Mouse (Mus musculus) C2C12 (cell line): ENCODE results near the gene Cdiptos. TPM values are rescaled to one million over a fixed set of nuclear protein-coding genes. Genes with fewer than 3 reads are reported as not detected.

Source experiments
- H3K27me3 ChIP-seq: one replicate; pipeline ENCODE4 v1.6.1; 2011; ENCODE audit not compliant: control insufficient read depth, insufficient read depth, insufficient read length
- H3K36me3 ChIP-seq: one replicate; pipeline ENCODE4 v1.6.1; 2011; ENCODE audit not compliant: control insufficient read depth, insufficient read depth
- H3K4me3 ChIP-seq: one replicate; pipeline ENCODE4 v1.5.1; 2011; ENCODE audit warnings: mild to moderate bottlenecking, control low read depth; ENCODE audit not compliant: poor library complexity, insufficient read depth, severe bottlenecking
- H3K79me2 ChIP-seq: one replicate; pipeline ENCODE4 v1.6.1; 2011; ENCODE audit not compliant: control insufficient read depth, insufficient read depth
- H3K79me3 ChIP-seq: one replicate; pipeline ENCODE4 v1.6.1; 2011; ENCODE audit warnings: low read depth, control low read depth
- H3ac ChIP-seq: one replicate; pipeline ENCODE3; 2011; ENCODE audit warnings: low read depth; ENCODE audit not compliant: control insufficient read depth, insufficient read length
- CEBPB ChIP-seq: IDR thresholded peaks from one replicate; pipeline ENCODE4 v1.6.1; 2011; ENCODE audit warnings: low read depth, mild to moderate bottlenecking, control low read depth, moderate library complexity
- CTCF ChIP-seq: IDR thresholded peaks from one replicate; pipeline ENCODE4 v1.5.1; 2011; ENCODE audit not compliant: control insufficient read depth, insufficient read depth, insufficient read length
- FOSL1 ChIP-seq: IDR thresholded peaks from one replicate; pipeline ENCODE4 v1.8.0; 2011; ENCODE audit warnings: mild to moderate bottlenecking, low read length; ENCODE audit not compliant: poor library complexity, insufficient read depth, severe bottlenecking
- MAX ChIP-seq: IDR thresholded peaks from one replicate; pipeline ENCODE4 v1.6.1; 2011; ENCODE audit warnings: mild to moderate bottlenecking, control low read depth
- MYOD1 ChIP-seq: IDR thresholded peaks from one replicate; pipeline ENCODE4 v1.6.1; 2011; ENCODE audit warnings: low read depth; ENCODE audit not compliant: control insufficient read depth, insufficient read length
- MYOG ChIP-seq: IDR thresholded peaks from one replicate; pipeline ENCODE4 v1.6.1; 2011; ENCODE audit not compliant: control insufficient read depth, insufficient read length; ENCODE audit errors: extremely low read depth
- USF1 ChIP-seq: IDR thresholded peaks from one replicate; pipeline ENCODE4 v1.6.1; 2011; ENCODE audit warnings: low read depth, mild to moderate bottlenecking, control low read depth, moderate library complexity
- polyA plus RNA-seq: library from polyadenylated mRNA; unstranded; fragments of >200 nt; fragmentation: generic; extraction: Trizol; gene quantifications from one replicate; pipeline ENCODE4 v1.2.1, GENCODE M21; 2012; ENCODE audit warnings: missing spikeins

The Cdiptos gene
- polyA plus RNA-seq, 1 experiment = 0.06 TPM

DNA sequence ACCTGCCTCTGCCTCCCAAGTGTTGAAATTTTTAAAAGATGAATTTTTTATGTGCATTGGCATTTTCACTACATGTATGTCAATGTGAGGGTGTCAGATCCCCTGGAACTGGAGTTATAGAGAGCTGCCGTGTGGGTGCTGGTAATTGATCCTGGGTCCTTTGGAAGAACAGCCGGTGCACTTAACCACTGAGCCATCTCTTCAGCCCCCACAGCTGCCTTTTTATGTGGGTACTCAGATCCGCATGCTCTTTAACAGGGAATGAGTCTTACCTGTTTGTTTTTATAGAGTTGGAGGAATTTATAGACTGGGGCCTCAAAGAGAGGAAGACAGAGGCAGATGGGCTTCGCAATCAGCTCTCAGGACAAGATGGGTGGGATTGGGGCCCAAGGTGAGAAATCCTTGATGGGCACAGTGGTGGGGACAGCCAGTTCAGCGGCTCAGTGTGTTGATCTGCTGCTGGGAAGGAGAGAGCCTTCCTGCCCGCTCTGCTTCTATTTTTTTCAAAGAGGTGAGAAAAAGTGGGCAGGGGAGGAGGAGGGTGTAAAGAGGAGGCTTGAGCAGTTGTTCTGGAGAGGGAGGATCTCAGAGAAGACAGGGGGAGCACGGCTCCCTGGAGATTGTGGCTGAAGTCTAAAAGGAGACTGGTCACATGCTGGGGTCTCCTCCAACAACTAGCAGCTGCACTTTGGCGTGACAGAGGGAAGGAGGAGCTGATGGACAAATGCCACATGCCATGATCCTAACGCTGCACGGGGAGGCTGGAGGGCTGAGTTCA, 9.0 kb upstream of the Cdiptos start:
- peaks cover 8% of the 10 kb centered on the region for H3K36me3 ChIP-seq
- H3K4me3 ChIP-seq = no peak overlapping the region
- no peak overlapping the region for H3ac ChIP-seq
- no peaks in the 10 kb centered on the region for H3K27me3 ChIP-seq
- no peaks in the 10 kb centered on the region for H3K79me2 ChIP-seq
- TF ChIP-seq CEBPB = no peak
- no peak for TF ChIP-seq USF1
- no peak for TF ChIP-seq MYOG
- no peak for TF ChIP-seq FOSL1
- TF ChIP-seq MAX = no peak
- no peak for TF ChIP-seq MYOD1
- TF ChIP-seq CTCF = no peak
- no peaks in the 10 kb centered on the region for H3K79me3 ChIP-seq

DNA sequence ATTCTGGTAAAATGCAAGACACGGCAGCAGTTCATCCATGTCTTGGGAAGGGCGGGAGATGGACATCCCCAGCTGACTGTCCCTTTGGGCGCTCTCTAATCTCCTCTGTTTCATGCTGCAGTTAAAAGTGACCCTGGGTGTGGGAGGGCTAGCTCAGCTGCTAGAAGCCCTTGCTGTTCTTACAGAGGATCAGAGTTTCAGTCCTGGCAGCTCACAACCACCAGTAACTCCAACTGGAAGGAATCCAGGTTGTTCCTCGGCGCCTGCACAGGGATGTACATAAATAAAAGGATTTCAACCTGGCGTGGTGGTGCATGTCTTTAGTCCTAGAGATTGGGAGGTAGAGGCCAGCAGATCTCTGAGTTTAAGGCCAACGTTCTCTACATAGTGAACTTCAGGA, 7.2 kb upstream of the Cdiptos start:
- TF ChIP-seq MAX (no peak), CTCF (no peak), MYOD1 (no peak), MYOG (no peak), FOSL1 (no peak), USF1 (no peak), CEBPB (no peak)
- peaks cover 9% of the 10 kb centered on the region for H3K79me2 ChIP-seq
- H3ac ChIP-seq = no peak overlapping the region
- no peaks in the 10 kb centered on the region for H3K27me3 ChIP-seq
- H3K79me3 ChIP-seq = no peaks in the 10 kb centered on the region
- H3K4me3 ChIP-seq = no peak overlapping the region
- H3K36me3 ChIP-seq = peaks cover 24% of the 10 kb centered on the region

DNA sequence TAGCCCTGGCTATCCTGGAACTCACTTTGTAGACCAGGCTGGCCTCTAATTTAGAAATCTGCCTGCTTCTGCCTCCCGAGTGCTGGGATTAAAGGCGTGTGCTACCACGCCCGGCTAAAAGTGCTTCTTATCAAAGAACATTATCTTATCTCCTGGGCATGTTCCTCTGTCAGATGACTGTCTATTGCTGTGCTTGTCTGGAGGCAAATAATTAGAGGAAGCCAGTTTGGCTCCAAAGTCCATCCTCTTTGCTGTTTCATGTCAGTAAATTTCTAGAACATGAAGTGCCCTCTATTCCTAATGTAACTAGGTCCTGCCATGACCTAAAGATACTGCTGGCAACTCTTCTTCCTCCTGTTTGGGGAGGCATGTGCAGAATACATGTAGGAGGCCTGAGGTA, 6.2 kb upstream of the Cdiptos start:
- Histone ChIP-seq H3K4me3 (no peak overlapping the region), H3ac (no peak overlapping the region), H3K27me3 (no peaks in the 10 kb centered on the region), H3K79me3 (peaks cover 3% of the 10 kb centered on the region), H3K79me2 (peaks cover 20% of the 10 kb centered on the region), H3K36me3 (peaks cover 27% of the 10 kb centered on the region)
- TF ChIP-seq USF1 = no peak
- no peak for TF ChIP-seq FOSL1
- TF ChIP-seq MYOD1 = no peak
- no peak for TF ChIP-seq MYOG
- no peak for TF ChIP-seq CTCF
- TF ChIP-seq CEBPB = no peak

DNA sequence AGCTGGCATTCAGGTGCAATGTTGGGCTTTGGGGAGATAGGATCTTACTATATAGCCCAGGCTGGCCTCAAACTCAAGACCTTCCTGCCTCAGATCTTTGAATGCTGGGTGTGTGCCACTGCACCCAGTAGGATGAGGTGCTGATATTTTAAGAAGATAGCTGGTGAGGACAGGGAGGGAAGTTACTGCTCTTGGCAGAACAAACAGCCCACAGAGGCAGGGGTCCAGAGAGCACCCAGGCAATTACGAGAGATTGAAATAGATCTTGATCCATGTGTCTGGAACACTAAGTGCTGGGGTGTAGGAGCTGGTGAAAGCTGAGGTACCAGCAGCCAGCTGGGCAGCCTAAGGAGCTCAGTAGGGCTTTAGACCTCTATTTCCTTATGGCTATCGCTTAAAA, 5.7 kb upstream of the Cdiptos start:
- Histone ChIP-seq H3K4me3 (no peak overlapping the region), H3ac (no peak overlapping the region), H3K27me3 (no peaks in the 10 kb centered on the region), H3K36me3 (peaks cover 22% of the 10 kb centered on the region), H3K79me3 (peaks cover 4% of the 10 kb centered on the region), H3K79me2 (peaks cover 24% of the 10 kb centered on the region)
- TF ChIP-seq MYOG (no peak), USF1 (no peak), MYOD1 (no peak), MAX (no peak), CTCF (no peak), FOSL1 (no peak), CEBPB (no peak)

DNA sequence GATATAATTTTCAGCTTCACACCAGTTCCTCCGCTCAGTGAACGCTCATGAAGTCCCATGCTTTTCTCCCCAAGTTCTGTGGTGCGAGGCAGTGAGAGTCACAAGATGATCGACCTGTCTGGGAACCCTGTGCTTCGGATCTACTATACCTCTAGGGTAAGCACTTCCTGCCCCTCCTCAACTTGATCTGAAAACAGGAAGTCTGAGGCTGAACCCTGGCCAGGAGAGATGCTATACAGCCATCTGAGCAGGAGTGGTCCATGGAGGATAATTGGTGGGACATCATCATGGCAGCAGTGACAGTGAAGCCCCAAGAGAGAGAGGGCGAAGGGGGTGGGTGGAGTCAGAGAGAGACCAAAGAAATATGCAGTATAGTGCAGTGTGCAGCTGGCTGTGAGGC, 2.9 kb upstream of the Cdiptos start:
- Histone ChIP-seq H3K79me2 (peaks cover 28% of the 10 kb centered on the region), H3K27me3 (no peaks in the 10 kb centered on the region), H3K79me3 (peaks cover 6% of the 10 kb centered on the region), H3K4me3 (no peak overlapping the region), H3ac (no peak overlapping the region), H3K36me3 (peaks cover 21% of the 10 kb centered on the region)
- TF ChIP-seq USF1 (no peak), MAX (no peak), MYOD1 (no peak), CEBPB (no peak), FOSL1 (no peak), CTCF (no peak)
